Mouse (Mus musculus): Measurements from ENCODE around the gene Olfr345.

The Olfr345 gene

DNA sequence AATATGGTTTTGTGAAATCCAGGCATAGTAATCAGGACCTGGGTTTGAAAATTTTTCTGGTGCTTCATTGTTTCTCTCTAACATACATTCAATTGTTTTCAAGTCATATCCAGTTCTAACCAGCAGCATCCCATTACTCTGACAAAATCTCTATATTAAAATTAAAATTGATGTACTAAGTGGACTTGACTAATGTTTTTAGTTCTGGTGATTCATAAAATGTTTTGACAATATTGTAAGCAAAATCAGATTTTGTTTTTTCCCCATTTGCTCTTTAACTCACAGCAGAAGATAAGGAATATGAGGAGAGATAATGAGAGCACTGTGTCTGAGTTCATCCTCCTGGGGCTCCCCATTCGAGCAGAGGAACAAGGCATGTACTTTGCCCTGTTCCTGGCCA lies at the start of gene Olfr345:
Gene Olfr345, plus strand, starts transcription at position 301 of the 400 bp plus-strand sequence.
- DNase-seq (ENCODE audit: low spot score in 2 of 2): no peak

DNA sequence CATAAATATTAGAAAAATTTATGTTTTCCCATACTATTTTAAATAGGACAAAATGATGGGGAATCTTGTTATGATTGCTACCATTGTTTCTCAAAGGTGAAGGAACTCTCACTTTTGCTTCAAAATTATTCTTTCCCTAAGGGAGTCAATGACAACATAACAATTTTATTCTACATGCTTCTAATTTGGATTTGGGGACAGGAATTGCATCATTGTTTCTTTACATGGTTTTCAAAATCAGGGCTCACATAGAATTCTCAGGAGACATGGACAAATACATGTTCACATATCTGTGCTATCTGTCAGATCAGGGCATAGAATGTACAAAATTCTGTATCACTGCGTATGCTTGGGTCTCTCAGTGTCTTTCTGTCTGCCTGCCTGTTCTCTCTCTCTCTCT lies 45.6 kb downstream of the Olfr345 start, which contains the start of gene Olfr346:
Gene Olfr346, plus strand, starts transcription at position 301 of the 400 bp plus-strand sequence.
- DNase-seq (ENCODE audit: low spot score in 2 of 2): no peak
